Mouse (Mus musculus) lung, embryonic 15.5 days (tissue): ENCODE results near the gene Gm5460. TPM values are rescaled to one million over a fixed set of nuclear protein-coding genes. Genes with fewer than 3 reads are reported as not detected.

Experiments
- ATAC-seq: fragments of 200-750 bp; cut with Nextera tagmentation; 2 replicates; pipeline ENCODE4 v1.8.0; 2017; ENCODE audit warnings: moderate number of reproducible peaks, borderline replicate concordance; ENCODE audit not compliant: low FRiP score, low TSS enrichment; ENCODE audit errors: extremely low read depth
- H3K27ac ChIP-seq: fragments of 300-500 bp; sonication (generic); 2 replicates; pipeline ENCODE4 v1.5.1; 2015; ENCODE audit warnings: moderate library complexity, mild to moderate bottlenecking, inconsistent platforms
- H3K27me3 ChIP-seq: fragments of 300-500 bp; sonication (generic); 2 replicates; pipeline ENCODE4 v1.6.1; 2015; ENCODE audit warnings: inconsistent platforms
- H3K36me3 ChIP-seq: fragments of 300-500 bp; sonication (generic); 2 replicates; pipeline ENCODE4 v1.6.1; 2015; ENCODE audit warnings: inconsistent platforms
- H3K4me1 ChIP-seq: fragments of 300-500 bp; sonication (generic); 2 replicates; pipeline ENCODE4 v1.6.1; 2015; ENCODE audit warnings: inconsistent platforms
- H3K4me2 ChIP-seq: fragments of 300-500 bp; sonication (generic); 2 replicates; pipeline ENCODE4 v1.6.1; 2015; ENCODE audit warnings: inconsistent platforms, mild to moderate bottlenecking, moderate library complexity
- H3K4me3 ChIP-seq: fragments of 300-500 bp; sonication (generic); 2 replicates; pipeline ENCODE4 v1.5.1; 2015; ENCODE audit warnings: mild to moderate bottlenecking, inconsistent platforms
- H3K9ac ChIP-seq: fragments of 300-500 bp; sonication (generic); 2 replicates; pipeline ENCODE4 v1.6.1; 2015; ENCODE audit warnings: inconsistent platforms
- H3K9me3 ChIP-seq: fragments of 300-500 bp; sonication (generic); 2 replicates; pipeline ENCODE4 v1.6.1; 2016; ENCODE audit warnings: inconsistent platforms
- WGBS: fragments of 180-500 bp; shearing (Covaris S2); methylation state at CpG from one replicate; pipeline ENCODE4 v1.1.7; 2015; 5-methylcytosine and 5-hydroxymethylcytosine counted together
- polyA plus RNA-seq: library from polyadenylated mRNA; unstranded; fragments of >200 nt; fragmentation: Nextera tagmentation; extraction: Ambion mirVana; gene quantifications from 2 replicates; pipeline ENCODE4 v1.2.1, GENCODE M21; 2015

The Gm5460 gene
- polyA plus RNA-seq, 1 experiment from 2014 or later = not detected

DNA sequence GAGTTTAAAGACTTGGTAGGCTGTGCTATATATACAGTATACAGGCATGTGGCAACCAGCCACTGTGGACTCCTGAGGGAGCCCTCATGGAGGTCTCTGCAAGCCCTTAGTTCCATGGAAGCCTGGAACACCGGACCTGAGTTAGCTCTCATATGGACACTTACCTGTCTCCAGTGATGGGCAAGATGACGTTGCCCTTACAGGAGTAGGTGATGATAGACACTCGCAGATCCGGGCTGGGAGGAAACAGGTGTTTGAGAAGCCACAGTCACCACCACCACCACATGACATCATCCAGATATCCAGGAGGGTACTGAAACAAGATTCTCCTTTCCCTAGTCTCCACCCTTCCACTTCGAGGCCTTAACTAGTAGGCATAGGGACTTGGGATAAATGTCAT lies 14.2 kb upstream of the Gm5460 start:
- Histone ChIP-seq H3K4me3 (no peak overlapping the region), H3K9me3 (no peaks in the 10 kb centered on the region), H3K9ac (no peak overlapping the region), H3K36me3 (no peaks in the 10 kb centered on the region), H3K27me3 (no peaks in the 10 kb centered on the region), H3K4me1 (no peaks in the 10 kb centered on the region), H3K27ac (no peak overlapping the region), H3K4me2 (no peak overlapping the region)
- ATAC-seq = no peak
- WGBS = 81% methylated on average over 5 of the region's 5 CpGs

DNA sequence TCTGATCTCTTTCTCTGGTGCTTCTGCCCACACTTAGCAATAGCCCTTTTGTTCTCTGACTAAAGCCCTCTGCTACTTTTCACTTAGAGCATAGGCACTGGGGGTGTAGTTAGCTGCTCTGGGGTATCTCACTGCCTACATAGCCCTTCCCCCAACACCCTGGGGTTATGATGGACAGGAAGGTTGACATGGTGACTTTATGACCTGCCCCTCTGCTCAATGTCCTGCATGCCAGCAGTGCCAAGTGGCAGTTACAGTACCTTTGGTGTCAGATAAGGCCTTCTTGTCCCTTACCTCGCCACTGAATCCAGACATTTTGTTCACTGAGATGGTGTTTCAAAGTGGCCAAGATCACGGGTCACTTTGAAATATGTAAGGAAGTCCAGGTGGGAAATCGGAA lies 1.5 kb upstream of the Gm5460 start, which contains the start of gene Gm30083:
Gm30083 (minus strand) TSS at position 120 of the 400 bp plus-strand sequence.
- Histone ChIP-seq H3K4me1 (no peaks in the 10 kb centered on the region), H3K9me3 (no peaks in the 10 kb centered on the region), H3K27ac (no peak within 1 kb of the TSS), H3K4me3 (no peak within 1 kb of the TSS), H3K36me3 (no peaks in the 10 kb centered on the region), H3K27me3 (no peaks in the 10 kb centered on the region), H3K9ac (no peak within 1 kb of the TSS), H3K4me2 (no peak within 1 kb of the TSS)
- 80% methylated on average over 3 of the region's 3 CpGs for WGBS
- ATAC-seq = no peak

DNA sequence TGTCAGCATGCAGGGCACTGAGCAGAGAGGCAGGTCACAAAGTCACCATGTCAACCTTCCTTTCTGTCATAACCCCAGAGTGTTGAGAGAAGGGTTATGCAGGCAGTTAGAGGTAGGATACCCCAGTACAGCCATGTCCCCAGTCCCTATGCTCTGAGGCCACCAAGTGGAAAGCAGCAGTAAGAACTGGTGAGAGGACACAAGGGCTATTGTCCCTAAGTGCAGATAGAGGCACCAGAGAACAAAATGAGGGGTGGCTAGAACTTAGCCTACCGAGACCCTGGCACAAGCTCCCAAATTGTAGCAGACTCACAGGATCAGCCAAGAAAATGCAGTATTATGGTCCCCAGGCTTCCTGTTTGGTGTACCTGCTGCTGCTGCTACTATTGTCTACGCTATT lies 380 bp downstream of the Gm5460 start:
- H3K9ac ChIP-seq = no peak overlapping the region
- WGBS = 73% methylated on average over 2 of the region's 2 CpGs
- H3K36me3 ChIP-seq = no peaks in the 10 kb centered on the region
- no peak overlapping the region for H3K4me3 ChIP-seq
- H3K9me3 ChIP-seq = no peaks in the 10 kb centered on the region
- H3K27me3 ChIP-seq = no peaks in the 10 kb centered on the region
- H3K27ac ChIP-seq = no peak overlapping the region
- H3K4me2 ChIP-seq = no peak overlapping the region
- no peaks in the 10 kb centered on the region for H3K4me1 ChIP-seq
- ATAC-seq = no peak

DNA sequence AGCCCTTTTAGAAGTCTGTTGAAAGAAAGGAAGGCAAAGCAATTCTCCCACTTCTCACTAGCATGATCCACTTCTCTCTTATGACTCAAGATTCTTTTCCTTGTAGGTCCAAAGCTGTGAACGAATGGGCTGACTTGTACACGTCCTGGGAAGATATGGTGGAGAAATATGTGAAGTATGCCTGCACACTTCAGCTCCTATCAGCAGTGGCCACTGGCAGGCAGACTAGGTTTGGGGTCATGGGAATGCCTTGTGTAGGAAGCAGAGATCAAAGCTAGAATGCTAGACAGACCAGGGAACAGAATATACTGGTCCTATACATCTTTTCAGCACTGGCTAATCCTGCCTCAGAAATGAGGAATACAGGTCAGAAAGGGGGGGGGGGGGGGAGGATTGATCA lies 10.2 kb downstream of the Gm5460 start:
- WGBS = 34% methylated on average over 2 of the region's 2 CpGs
- ATAC-seq = no peak
- no peak overlapping the region for H3K27ac ChIP-seq

DNA sequence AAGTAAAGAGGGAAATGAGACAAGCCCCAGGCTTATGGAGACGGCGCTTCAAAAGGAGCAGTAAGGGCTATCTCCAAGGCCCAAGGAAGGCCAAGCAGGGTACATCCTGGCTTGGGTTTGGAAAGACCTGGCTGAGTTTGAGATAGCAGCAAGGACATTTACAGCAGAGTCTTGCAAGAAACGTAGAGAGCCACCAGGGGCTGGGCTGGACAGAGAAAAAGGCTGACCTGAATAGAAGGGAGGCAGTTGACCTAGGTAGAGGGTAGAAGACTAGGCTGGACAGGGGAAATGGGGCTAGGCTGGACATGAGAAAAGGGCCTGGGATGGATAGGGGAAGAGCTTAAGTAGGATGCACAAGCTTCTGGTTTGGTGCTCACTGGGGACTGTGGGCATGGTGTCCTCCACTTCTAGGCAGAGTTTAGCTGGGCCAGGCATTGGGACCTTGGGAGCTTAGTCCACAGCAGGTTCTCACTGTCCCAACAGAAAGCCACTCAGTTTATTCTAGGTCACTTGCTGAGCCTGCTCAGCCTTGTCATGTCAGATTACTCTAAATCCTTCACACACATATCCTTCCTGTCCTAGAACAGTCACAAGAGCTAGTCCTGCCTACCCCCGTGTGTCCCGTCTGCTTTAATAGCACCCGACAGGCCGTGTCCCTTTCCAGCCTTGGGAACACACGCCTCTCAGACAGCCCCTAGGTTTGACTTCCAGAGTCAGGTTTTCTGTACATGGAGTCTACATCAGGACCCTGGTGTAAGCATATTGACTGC lies 17.5 kb downstream of the Gm5460 start:
- Histone ChIP-seq H3K4me1 (no peaks in the 10 kb centered on the region), H3K9me3 (no peaks in the 10 kb centered on the region), H3K36me3 (no peaks in the 10 kb centered on the region), H3K4me3 (no peak overlapping the region), H3K27me3 (no peaks in the 10 kb centered on the region), H3K9ac (no peak overlapping the region), H3K27ac (no peak overlapping the region), H3K4me2 (no peak overlapping the region)
- no peak for ATAC-seq
- 82% methylated on average over 8 of the region's 8 CpGs for WGBS

More for the DNA sequence above, 10.2 kb downstream of the Gm5460 start:
- no peaks in the 10 kb centered on the region for H3K9me3 ChIP-seq
- no peak overlapping the region for H3K4me2 ChIP-seq
- H3K27me3 ChIP-seq = no peaks in the 10 kb centered on the region
- H3K4me1 ChIP-seq = no peaks in the 10 kb centered on the region
- H3K9ac ChIP-seq = no peak overlapping the region
- no peak overlapping the region for H3K4me3 ChIP-seq
- no peaks in the 10 kb centered on the region for H3K36me3 ChIP-seq

DNA sequence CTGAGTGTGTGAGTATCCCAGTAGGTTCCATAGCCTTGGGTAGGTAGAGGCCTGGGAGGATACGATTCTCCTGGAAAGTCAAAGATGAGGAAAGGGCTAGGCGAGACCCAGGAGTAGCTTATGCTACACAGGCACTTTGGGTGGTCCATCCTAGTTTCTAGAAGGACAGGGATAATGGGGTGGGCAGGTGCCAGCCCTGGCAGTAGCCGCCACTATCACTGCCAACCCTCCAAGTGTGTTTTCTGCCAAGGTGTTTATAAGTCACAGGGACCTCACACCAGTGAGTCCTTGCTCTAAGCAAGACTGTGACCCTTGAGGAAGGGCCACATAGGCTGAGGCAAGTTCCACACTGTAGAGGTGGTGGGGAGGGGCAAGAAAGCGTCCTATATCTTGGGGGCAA lies 24.7 kb downstream of the Gm5460 start:
- Histone ChIP-seq H3K27ac (no peak overlapping the region), H3K4me2 (no peak overlapping the region), H3K27me3 (no peaks in the 10 kb centered on the region), H3K36me3 (no peaks in the 10 kb centered on the region), H3K9me3 (no peaks in the 10 kb centered on the region), H3K9ac (no peak overlapping the region), H3K4me3 (no peak overlapping the region), H3K4me1 (no peaks in the 10 kb centered on the region)
- 75% methylated on average over 4 of the region's 4 CpGs for WGBS
- no peak for ATAC-seq

DNA sequence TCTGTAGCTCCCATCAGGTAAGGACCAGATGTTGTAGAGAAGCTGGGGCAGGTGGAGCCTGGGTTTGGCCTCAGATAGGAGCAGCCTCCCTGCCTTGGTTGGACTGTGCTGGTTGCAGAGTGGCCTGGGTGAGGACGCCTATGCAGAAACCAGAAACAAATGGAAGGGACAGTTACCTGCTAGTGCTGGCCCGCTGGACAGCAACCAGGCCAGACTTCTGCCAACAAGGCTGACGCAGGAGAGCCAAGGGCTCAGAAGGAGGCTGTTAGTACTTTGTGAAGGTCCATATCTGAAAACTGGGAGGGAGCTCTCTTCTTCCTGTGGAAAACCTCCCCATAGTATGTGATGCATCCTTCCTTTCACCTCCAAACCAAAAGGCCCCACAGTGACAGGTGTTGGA lies 26.8 kb downstream of the Gm5460 start:
- WGBS = 53% methylated on average over 3 of the region's 3 CpGs
- Histone ChIP-seq H3K4me3 (no peak overlapping the region), H3K36me3 (no peaks in the 10 kb centered on the region), H3K27me3 (no peaks in the 10 kb centered on the region), H3K27ac (no peak overlapping the region), H3K4me1 (no peaks in the 10 kb centered on the region), H3K9ac (no peak overlapping the region), H3K4me2 (no peak overlapping the region), H3K9me3 (no peaks in the 10 kb centered on the region)
- no peak for ATAC-seq

DNA sequence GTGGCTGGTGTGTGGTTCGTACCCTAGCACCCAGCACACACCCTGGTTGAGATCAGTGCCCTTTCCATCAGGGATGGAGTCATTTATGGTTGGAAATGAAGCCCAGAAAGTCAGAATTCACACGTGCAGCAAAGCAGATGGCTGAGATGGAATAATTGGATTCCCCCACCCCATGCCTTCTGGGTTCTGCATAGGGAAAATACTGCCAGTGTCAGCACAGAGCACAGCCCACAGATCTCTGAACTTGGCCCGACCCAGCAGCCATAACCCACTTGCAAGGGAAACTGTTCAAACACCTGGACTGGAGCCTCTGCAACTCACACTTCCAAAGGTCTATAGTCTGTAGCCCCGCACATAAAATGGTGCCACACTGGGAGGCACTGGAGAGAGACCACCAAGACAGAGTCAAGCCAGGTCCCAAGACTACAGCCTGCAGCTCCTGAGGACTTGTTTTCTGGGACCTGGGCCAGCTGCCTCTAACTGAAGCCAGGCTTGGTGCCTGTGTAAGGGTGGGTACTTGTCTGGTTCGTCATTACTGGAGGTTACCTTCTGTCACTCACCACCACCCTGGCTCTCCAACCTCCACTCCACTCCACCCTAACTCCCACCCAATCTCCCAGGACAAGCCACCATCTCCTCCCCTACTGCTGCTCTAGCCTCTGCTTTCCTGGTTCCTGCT lies 33.7 kb downstream of the Gm5460 start:
- no peaks in the 10 kb centered on the region for H3K9me3 ChIP-seq
- no peaks in the 10 kb centered on the region for H3K4me1 ChIP-seq
- WGBS = 62% methylated on average over 5 of the region's 5 CpGs
- H3K9ac ChIP-seq = no peak overlapping the region
- no peak overlapping the region for H3K27ac ChIP-seq
- ATAC-seq = no peak
- H3K36me3 ChIP-seq = no peaks in the 10 kb centered on the region
- no peak overlapping the region for H3K4me2 ChIP-seq
- no peaks in the 10 kb centered on the region for H3K27me3 ChIP-seq
- H3K4me3 ChIP-seq = no peak overlapping the region

DNA sequence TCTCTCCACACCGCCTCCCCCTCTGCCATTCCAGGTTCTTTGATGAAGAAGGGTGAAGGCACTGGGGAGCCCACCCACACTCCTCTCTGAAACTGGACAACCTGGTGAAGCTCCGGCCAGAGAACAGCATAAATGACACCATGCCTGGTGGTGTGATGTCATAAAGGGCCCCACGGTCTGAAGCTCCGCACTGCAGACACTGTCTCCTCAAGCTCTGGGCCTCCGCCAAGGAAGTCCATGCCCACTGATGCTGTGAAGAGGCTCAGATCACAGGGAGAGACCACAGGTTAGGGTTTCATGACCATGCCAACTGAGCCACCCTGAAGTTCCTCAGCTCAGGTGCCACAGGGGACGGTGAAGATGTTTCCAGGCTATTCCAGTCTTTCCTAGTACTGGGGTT lies 36.0 kb downstream of the Gm5460 start, which contains the start of gene Antxrl:
Antxrl (plus strand) TSS at position 192 of the 400 bp plus-strand sequence.
- Histone ChIP-seq H3K27ac (no peak within 1 kb of the TSS), H3K36me3 (no peaks in the 10 kb centered on the region), H3K9ac (no peak within 1 kb of the TSS), H3K4me2 (no peak within 1 kb of the TSS), H3K9me3 (no peaks in the 10 kb centered on the region), H3K27me3 (no peaks in the 10 kb centered on the region), H3K4me1 (no peaks in the 10 kb centered on the region), H3K4me3 (no peak within 1 kb of the TSS)
- 91% methylated on average over 6 of the region's 6 CpGs for WGBS
- ATAC-seq = no peak

DNA sequence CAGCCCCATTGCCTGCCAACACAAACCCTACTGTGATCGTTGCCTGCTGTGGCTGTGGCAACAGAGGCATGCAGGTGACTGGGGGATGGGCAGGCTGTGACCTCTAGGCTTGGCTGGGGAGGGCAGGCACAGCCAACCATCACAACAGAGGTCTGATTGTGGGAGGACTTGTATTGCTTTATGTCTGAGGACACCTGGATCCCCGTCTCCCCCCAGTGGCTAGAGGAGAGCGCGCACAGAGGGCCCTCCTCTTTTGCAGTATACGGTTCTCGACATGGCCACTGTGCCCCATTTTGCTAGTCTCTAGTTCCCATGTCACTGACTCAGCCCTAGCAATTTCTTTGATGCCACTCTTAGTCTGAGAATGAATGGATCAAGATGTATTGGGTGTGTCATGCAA lies 55.1 kb downstream of the Gm5460 start:
- Histone ChIP-seq H3K9me3 (no peaks in the 10 kb centered on the region), H3K4me2 (no peak overlapping the region), H3K36me3 (no peaks in the 10 kb centered on the region), H3K27me3 (no peaks in the 10 kb centered on the region), H3K4me1 (no peaks in the 10 kb centered on the region), H3K4me3 (no peak overlapping the region), H3K9ac (no peak overlapping the region), H3K27ac (no peak overlapping the region)
- WGBS = 61% methylated on average over 6 of the region's 6 CpGs
- ATAC-seq = no peak

DNA sequence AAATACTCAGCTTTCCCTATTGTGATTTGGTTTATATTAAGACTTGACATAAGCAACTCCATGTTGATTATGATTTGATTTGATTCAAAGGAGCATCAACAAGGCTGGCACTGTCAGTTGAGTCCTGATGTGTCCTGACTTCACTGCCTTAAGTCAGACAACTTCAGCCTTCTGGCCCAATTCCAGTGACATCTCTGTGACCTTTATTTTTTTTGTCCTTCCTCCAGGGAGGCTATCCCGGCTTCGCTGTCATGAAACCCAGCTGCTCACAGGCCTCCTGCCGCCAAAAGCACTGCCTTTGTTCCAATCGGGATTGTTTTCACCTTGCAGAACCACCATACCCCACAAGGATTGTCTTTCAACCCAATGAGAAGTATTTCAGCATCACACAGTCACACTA lies 58.8 kb downstream of the Gm5460 start:
- H3K9me3 ChIP-seq = no peaks in the 10 kb centered on the region

DNA sequence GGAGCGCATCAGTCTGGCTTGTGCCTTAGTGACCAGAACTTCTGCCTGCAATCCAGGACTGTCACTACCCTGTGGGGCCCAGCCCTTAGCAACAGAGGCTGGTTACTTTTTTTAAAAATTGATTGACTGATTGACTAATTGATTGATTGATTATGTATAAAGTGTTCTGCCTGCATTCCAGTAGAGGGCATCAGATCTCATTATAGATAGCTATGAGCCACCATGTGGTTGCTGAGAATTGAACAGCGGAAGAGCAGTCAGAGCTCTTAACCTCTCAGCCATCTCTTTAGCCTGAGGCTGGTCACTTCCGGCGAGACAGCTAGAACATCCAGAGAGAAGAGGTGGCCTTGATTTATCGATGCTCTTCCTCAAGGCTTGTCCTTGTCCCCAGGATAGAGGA lies 60.7 kb downstream of the Gm5460 start:
- Histone ChIP-seq H3K9ac (no peak overlapping the region), H3K4me1 (no peaks in the 10 kb centered on the region), H3K36me3 (no peaks in the 10 kb centered on the region), H3K9me3 (no peaks in the 10 kb centered on the region), H3K4me2 (no peak overlapping the region), H3K27ac (no peak overlapping the region), H3K27me3 (no peaks in the 10 kb centered on the region), H3K4me3 (no peak overlapping the region)
- no peak for ATAC-seq
- WGBS = 57% methylated on average over 5 of the region's 5 CpGs

More for the DNA sequence above, 58.8 kb downstream of the Gm5460 start:
- no peaks in the 10 kb centered on the region for H3K27me3 ChIP-seq
- WGBS = 28% methylated on average over 4 of the region's 4 CpGs
- no peak overlapping the region for H3K4me3 ChIP-seq
- H3K9ac ChIP-seq = no peak overlapping the region
- H3K36me3 ChIP-seq = no peaks in the 10 kb centered on the region
- H3K4me1 ChIP-seq = no peaks in the 10 kb centered on the region
- H3K4me2 ChIP-seq = no peak overlapping the region
- ATAC-seq = no peak
- H3K27ac ChIP-seq = no peak overlapping the region
